Mouse (Mus musculus) neural tube, embryonic 15.5 days (tissue): ENCODE measurements around the gene Gas7. TPM values are rescaled to one million over a fixed set of nuclear protein-coding genes. Genes with fewer than 3 reads are reported as not detected.

Experiments used
- ATAC-seq: fragments of 200-750 bp; cut with Nextera tagmentation; 2 replicates; pipeline ENCODE4 v1.8.0; 2017; ENCODE audit warnings: mild to moderate bottlenecking, moderate TSS enrichment, moderate library complexity; ENCODE audit not compliant: low FRiP score
- H3K27ac ChIP-seq: fragments of 300-500 bp; sonication (generic); replicated peaks from 2 replicates; pipeline ENCODE4 v1.5.1; 2015; ENCODE audit warnings: mild to moderate bottlenecking, inconsistent platforms
- H3K27me3 ChIP-seq: fragments of 300-500 bp; sonication (generic); replicated peaks from 2 replicates; pipeline ENCODE4 v1.6.1; 2015; ENCODE audit warnings: inconsistent platforms
- H3K36me3 ChIP-seq: fragments of 300-500 bp; sonication (generic); 2 replicates; pipeline ENCODE4 v1.6.1; 2015; ENCODE audit warnings: inconsistent platforms
- H3K4me1 ChIP-seq: fragments of 300-500 bp; sonication (generic); 2 replicates; pipeline ENCODE4 v1.6.1; 2015; ENCODE audit warnings: inconsistent platforms
- H3K4me2 ChIP-seq: fragments of 300-500 bp; sonication (generic); 2 replicates; pipeline ENCODE4 v1.6.1; 2015; ENCODE audit warnings: inconsistent platforms, mild to moderate bottlenecking, moderate library complexity
- H3K4me3 ChIP-seq: fragments of 300-500 bp; sonication (generic); replicated peaks from 2 replicates; pipeline ENCODE4 v1.5.1; 2015; ENCODE audit warnings: mild to moderate bottlenecking, inconsistent platforms
- H3K9ac ChIP-seq: fragments of 300-500 bp; sonication (generic); replicated peaks from 2 replicates; pipeline ENCODE4 v1.6.1; 2015; ENCODE audit warnings: mild to moderate bottlenecking, inconsistent platforms
- H3K9me3 ChIP-seq: fragments of 300-500 bp; sonication (generic); replicated peaks from 2 replicates; pipeline ENCODE4 v1.6.1; 2016; ENCODE audit warnings: inconsistent platforms
- WGBS: fragments of 180-500 bp; shearing (Covaris S2); methylation state at CpG from one replicate; pipeline ENCODE4 v1.1.7; 2015; ENCODE audit warnings: mixed read lengths; 5-methylcytosine and 5-hydroxymethylcytosine counted together
- polyA plus RNA-seq: library from polyadenylated mRNA; unstranded; fragments of >200 nt; fragmentation: Nextera tagmentation; extraction: Ambion mirVana; gene quantifications from 2 replicates; pipeline ENCODE4 v1.2.1, GENCODE M21; 2015

The Gas7 gene
- polyA plus RNA-seq, 1 experiment from 2014 or later = 26.7 TPM

DNA sequence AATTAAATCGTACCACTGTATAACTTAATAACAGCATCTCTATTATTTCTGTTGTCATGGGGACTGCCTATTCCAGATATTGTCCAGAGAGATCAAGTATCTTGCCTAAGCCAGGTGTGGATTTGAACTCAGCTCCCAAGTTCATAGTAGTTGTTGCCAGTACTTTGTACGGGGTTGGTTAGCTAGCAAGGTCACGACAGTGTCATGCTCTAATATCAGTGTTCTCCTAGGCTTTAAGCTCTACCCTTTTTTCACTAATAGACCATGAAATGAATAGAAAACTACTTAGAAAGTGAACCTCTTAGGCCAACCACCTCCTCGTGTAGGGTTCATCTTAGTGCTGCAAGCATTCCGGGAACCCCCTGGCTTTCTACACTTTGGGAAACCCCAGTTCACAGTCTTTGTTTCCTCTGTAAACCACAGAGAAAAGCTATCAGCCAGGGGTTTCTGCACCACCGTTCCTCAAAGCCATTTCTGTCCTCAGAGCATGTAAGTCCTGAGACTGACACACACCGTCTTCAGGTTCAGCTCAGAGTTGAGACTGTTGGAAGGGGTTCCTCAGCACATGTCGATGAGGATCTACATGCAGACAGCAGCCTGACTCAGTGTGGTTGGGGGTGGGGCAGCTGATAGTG is 108.9 kb downstream of the Gas7 start:
- Histone ChIP-seq H3K9ac (no peak overlapping the region), H3K4me2 (no peak overlapping the region), H3K4me3 (no peak overlapping the region), H3K4me1 (0 out of 2 replicates have a peak, but pooled peaks cover 2% of the 10 kb centered on the region), H3K27me3 (no peaks in the 10 kb centered on the region), H3K27ac (no peak overlapping the region), H3K9me3 (no peaks in the 10 kb centered on the region), H3K36me3 (no peaks in the 10 kb centered on the region)
- ATAC-seq = no peak
- WGBS = 88% methylated on average over 8 of the region's 8 CpGs

GRCm38 (mm10) chr11:67565512-67565911 is 110.3 kb downstream of the Gas7 start:
- Histone ChIP-seq H3K4me3 (no peak overlapping the region), H3K9ac (no peak overlapping the region), H3K9me3 (no peaks in the 10 kb centered on the region), H3K27me3 (no peaks in the 10 kb centered on the region), H3K36me3 (no peaks in the 10 kb centered on the region), H3K27ac (no peak overlapping the region), H3K4me2 (no peak overlapping the region), H3K4me1 (peaks cover 3% of the 10 kb centered on the region)
- ATAC-seq = no peak
- WGBS = 25% methylated on average over 4 of the region's 4 CpGs

DNA sequence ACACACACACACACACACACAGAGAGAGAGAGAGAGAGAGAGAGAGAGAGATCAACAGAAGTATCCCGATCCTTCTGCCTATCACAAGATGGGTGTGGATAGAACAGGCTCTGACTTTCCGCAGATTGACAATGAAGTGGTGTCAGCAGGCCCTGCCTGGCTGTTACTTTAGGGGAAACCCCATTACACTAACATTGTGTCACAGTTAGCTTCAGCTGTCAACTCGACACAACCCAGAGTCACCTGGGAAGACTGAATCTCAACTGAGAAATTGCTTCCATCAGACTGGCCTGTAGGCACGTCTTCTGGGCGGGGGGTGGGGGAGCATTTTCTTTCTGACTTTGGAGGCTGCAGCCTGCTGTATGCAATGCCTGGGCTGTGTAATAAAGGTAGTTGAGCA is 111.5 kb downstream of the Gas7 start:
- Histone ChIP-seq H3K9me3 (no peaks in the 10 kb centered on the region), H3K4me2 (no peak overlapping the region)

DNA sequence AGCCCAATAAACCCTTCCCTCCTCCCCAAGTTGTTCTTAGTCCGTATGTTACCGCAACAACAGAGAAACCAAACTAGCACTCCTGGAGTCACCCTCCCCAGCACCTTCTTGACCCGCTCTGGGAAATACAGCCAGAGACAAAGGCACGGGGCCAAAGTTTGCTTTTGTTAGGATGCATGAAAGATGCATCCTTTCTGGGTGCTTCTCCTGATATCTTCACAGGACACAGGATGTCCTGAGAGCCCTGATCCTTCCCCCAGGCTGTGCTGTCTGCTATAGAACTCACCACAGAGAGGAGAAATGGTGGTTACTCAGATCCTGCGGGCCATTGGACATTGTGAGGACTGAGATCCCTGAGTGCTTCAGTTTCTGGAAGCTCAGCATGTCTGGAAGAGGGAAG is 111.9 kb downstream of the Gas7 start:
- 86% methylated on average over 5 of the region's 5 CpGs for WGBS
- Histone ChIP-seq H3K9me3 (no peaks in the 10 kb centered on the region), H3K36me3 (no peaks in the 10 kb centered on the region), H3K9ac (no peak overlapping the region), H3K4me2 (no peak overlapping the region), H3K27me3 (no peaks in the 10 kb centered on the region), H3K4me3 (no peak overlapping the region), H3K4me1 (peaks cover 11% of the 10 kb centered on the region), H3K27ac (no peak overlapping the region)
- no peak for ATAC-seq

More for the DNA sequence above, 111.5 kb downstream of the Gas7 start:
- Histone ChIP-seq H3K27ac (no peak overlapping the region), H3K36me3 (no peaks in the 10 kb centered on the region), H3K4me3 (no peak overlapping the region), H3K9ac (no peak overlapping the region), H3K4me1 (peaks cover 11% of the 10 kb centered on the region), H3K27me3 (no peaks in the 10 kb centered on the region)
- WGBS = 79% methylated on average over 5 of the region's 5 CpGs
- ATAC-seq = no peak

DNA sequence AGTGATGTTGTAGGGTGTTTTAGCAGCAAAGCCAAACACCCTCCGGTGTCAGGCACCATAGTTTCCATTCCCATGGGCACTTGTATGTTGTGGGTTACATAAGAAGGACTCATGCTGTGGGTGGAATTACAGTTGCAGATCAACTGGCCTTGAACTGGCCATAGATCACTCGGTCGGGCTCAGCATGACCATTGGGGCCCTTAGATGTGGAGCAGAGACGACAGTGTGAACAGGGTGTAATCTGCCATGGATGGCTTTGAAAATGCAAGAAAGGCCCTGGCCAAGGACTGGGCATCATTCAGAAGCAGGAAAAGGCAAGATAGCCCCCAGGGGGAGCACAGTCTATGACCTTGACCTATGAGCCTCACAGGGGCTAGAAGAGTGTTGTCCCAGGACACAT is 112.8 kb downstream of the Gas7 start:
- Histone ChIP-seq H3K4me1 (peaks cover 11% of the 10 kb centered on the region), H3K27me3 (no peaks in the 10 kb centered on the region), H3K4me2 (no peak overlapping the region), H3K36me3 (no peaks in the 10 kb centered on the region), H3K9me3 (no peaks in the 10 kb centered on the region), H3K9ac (no peak overlapping the region), H3K4me3 (no peak overlapping the region), H3K27ac (no peak overlapping the region)
- 89% methylated on average over 4 of the region's 4 CpGs for WGBS
- ATAC-seq = no peak

DNA sequence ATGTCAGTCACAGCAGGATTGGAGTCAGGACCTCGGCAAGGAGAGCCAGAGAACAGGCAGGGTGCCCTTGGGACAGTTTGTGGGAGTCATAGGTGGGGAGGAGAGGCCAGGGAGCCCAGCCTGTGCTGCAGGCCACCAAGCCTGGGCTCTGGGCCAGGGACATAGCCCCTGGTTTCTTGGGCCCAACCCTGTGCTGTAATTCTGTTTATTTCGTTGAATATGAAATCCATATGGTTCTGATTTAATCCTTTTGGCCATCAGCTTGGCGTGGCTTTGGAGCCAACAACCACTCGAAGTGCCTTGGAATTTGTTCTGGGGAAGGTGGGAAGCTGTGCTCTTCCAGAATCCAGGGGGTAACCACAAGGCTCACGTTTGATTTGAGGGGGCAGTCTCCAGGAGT is 113.6 kb downstream of the Gas7 start:
- 77% methylated on average over 5 of the region's 5 CpGs for WGBS
- Histone ChIP-seq H3K4me2 (no peak overlapping the region), H3K4me3 (no peak overlapping the region), H3K27me3 (no peaks in the 10 kb centered on the region), H3K9me3 (no peaks in the 10 kb centered on the region), H3K4me1 (peaks cover 11% of the 10 kb centered on the region), H3K27ac (no peak overlapping the region), H3K36me3 (no peaks in the 10 kb centered on the region), H3K9ac (no peak overlapping the region)
- ATAC-seq = no peak

DNA sequence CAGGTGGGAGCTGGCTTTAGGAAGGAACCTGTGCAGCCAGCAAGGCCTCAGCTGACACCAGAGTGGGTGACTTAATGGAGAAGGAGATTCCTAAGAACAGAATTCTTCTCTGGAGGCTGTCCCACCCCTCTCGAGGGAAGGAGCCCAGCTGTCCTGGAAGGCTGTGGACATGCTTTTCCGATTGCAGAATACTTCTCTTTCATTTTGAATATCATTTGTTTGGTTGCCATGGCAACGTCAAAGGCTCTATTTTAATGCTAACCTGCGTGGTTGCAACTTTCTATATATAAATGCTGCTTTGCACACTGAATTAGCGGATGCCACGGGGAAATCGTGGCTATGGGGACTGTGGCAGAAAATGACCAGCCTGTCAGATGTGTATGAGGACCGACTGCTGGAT is 115.7 kb downstream of the Gas7 start:
- 27% methylated on average over 8 of the region's 8 CpGs for WGBS
- no peak overlapping the region for H3K4me3 ChIP-seq
- no peak overlapping the region for H3K9ac ChIP-seq
- H3K36me3 ChIP-seq = no peaks in the 10 kb centered on the region
- H3K27ac ChIP-seq = no peak overlapping the region; the same call in 1 of the 2 replicates
- no peaks in the 10 kb centered on the region for H3K9me3 ChIP-seq
- peaks cover 11% of the 10 kb centered on the region for H3K4me1 ChIP-seq
- no peak for ATAC-seq
- no peak overlapping the region for H3K4me2 ChIP-seq
- no peaks in the 10 kb centered on the region for H3K27me3 ChIP-seq

GRCm38 (mm10) chr11:67574344-67574743 is 119.1 kb downstream of the Gas7 start:
- Histone ChIP-seq H3K4me2 (no peak overlapping the region), H3K9ac (no peak overlapping the region), H3K27ac (no peak overlapping the region), H3K4me3 (no peak overlapping the region), H3K9me3 (no peaks in the 10 kb centered on the region), H3K4me1 (peaks cover 15% of the 10 kb centered on the region), H3K27me3 (no peaks in the 10 kb centered on the region), H3K36me3 (no peaks in the 10 kb centered on the region)
- ATAC-seq = no peak
- 88% methylated on average over 5 of the region's 5 CpGs for WGBS

GRCm38 (mm10) chr11:67577472-67577871 is 122.2 kb downstream of the Gas7 start:
- Histone ChIP-seq H3K27me3 (no peaks in the 10 kb centered on the region), H3K4me1 (0 out of 2 replicates have a peak, but pooled peaks cover 4% of the 10 kb centered on the region)
- WGBS = 76% methylated on average over 5 of the region's 5 CpGs

GRCm38 (mm10) chr11:67577994-67578393 is 122.8 kb downstream of the Gas7 start:
- no peaks in the 10 kb centered on the region for H3K27me3 ChIP-seq
- H3K4me2 ChIP-seq = no peak overlapping the region
- H3K27ac ChIP-seq = no peak overlapping the region

More at GRCm38 (mm10) chr11:67577472-67577871, 122.2 kb downstream of the Gas7 start:
- H3K36me3 ChIP-seq = no peaks in the 10 kb centered on the region
- no peak overlapping the region for H3K4me2 ChIP-seq
- H3K27ac ChIP-seq = no peak overlapping the region
- H3K9me3 ChIP-seq = no peaks in the 10 kb centered on the region
- no peak overlapping the region for H3K4me3 ChIP-seq
- no peak overlapping the region for H3K9ac ChIP-seq
- ATAC-seq = no peak

DNA sequence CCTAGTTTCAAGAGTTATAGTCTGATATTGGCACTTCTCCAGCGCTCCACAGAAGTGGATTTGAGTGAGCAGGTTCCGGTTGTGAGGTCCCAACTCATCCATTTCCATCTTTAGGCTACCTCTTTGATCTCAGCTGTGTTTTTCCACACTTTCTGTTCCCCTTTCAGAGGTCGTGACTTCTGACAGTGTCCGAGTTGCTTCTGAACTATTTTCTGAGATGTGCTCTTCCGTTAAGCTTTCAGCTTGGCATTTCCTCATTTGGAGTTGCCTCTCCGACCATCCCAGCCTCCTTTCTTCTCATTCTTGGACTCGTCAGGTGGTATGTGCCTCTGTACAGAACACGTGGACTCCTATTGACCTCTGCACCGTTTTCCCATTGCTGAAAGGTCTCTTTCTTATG is 123.9 kb downstream of the Gas7 start:
- Histone ChIP-seq H3K27ac (no peak overlapping the region), H3K27me3 (no peaks in the 10 kb centered on the region), H3K4me2 (no peak overlapping the region), H3K9me3 (no peaks in the 10 kb centered on the region), H3K4me3 (no peak overlapping the region), H3K9ac (no peak overlapping the region), H3K36me3 (no peaks in the 10 kb centered on the region), H3K4me1 (0 out of 2 replicates have a peak, but pooled peaks cover 4% of the 10 kb centered on the region)
- ATAC-seq = no peak
- WGBS = 82% methylated on average over 9 of the region's 9 CpGs

More at GRCm38 (mm10) chr11:67577994-67578393, 122.8 kb downstream of the Gas7 start:
- no peaks in the 10 kb centered on the region for H3K36me3 ChIP-seq
- H3K4me1 ChIP-seq = 0 out of 2 replicates have a peak, but pooled peaks cover 4% of the 10 kb centered on the region
- no peak for ATAC-seq
- no peak overlapping the region for H3K4me3 ChIP-seq
- H3K9ac ChIP-seq = no peak overlapping the region
- no peaks in the 10 kb centered on the region for H3K9me3 ChIP-seq
- 83% methylated on average over 4 of the region's 4 CpGs for WGBS

GRCm38 (mm10) chr11:67581549-67581948 is 126.3 kb downstream of the Gas7 start:
- 69% methylated on average over 7 of the region's 7 CpGs for WGBS
- Histone ChIP-seq H3K36me3 (no peaks in the 10 kb centered on the region), H3K4me2 (no peak overlapping the region)

More at GRCm38 (mm10) chr11:67581549-67581948, 126.3 kb downstream of the Gas7 start:
- Histone ChIP-seq H3K4me3 (no peak overlapping the region), H3K9me3 (no peaks in the 10 kb centered on the region), H3K9ac (no peak overlapping the region), H3K27ac (no peak overlapping the region), H3K4me1 (0 out of 2 replicates have a peak, but pooled peaks cover 4% of the 10 kb centered on the region), H3K27me3 (no peaks in the 10 kb centered on the region)
- no peak for ATAC-seq
